Mouse (Mus musculus) embryonic facial prominence, embryonic 15.5 days (tissue): Measurements from ENCODE around the gene Tbl2. TPM values are rescaled to one million over a fixed set of nuclear protein-coding genes. Genes with fewer than 3 reads are reported as not detected.

ENCODE experiments used
- microRNA-seq: library from miRNA; unstranded; fragments of <30 nt; microRNA quantifications from one replicate; pipeline ENCODE4, GENCODE M21; 2016; ENCODE audit warnings: borderline number of aligned reads
- polyA plus RNA-seq: library from polyadenylated mRNA; unstranded; fragments of >200 nt; fragmentation: Nextera tagmentation; extraction: Ambion mirVana; gene quantifications from 2 replicates; pipeline ENCODE4 v1.2.1, GENCODE M21; 2015

Tbl2 gene
- polyA plus RNA-seq, 1 experiment from 2014 or later, result 25.9 TPM

Small RNA genes lying within 50 kb of the gene (microRNA-seq; reads per million reads assigned to microRNA genes)
- not detected for gene Gm25315

Other genes with a start within 250 kb of the Tbl2 start
- gene Tmem270, start 242.9 kb upstream of the Tbl2 start, polyA plus RNA-seq, result not detected in 2 replicates
- gene Cldn13, start 234.1 kb upstream of the Tbl2 start, polyA plus RNA-seq, result 0.16 TPM in 1 of 2 replicates, not detected in the other
- 20.1 and 20.4 TPM in 2 replicates for gene Mettl27, start 217.3 kb upstream of the Tbl2 start, polyA plus RNA-seq
- gene Cldn4, start 202.7 kb upstream of the Tbl2 start, polyA plus RNA-seq, result 40.7 and 52.1 TPM in 2 replicates
- 39.7 and 50.9 TPM in 2 replicates for gene Cldn3, start 163.4 kb upstream of the Tbl2 start, polyA plus RNA-seq
- gene Abhd11, start 140.5 kb upstream of the Tbl2 start, polyA plus RNA-seq, result 66.0 and 68.9 TPM in 2 replicates
- 16.2 and 19.7 TPM in 2 replicates for gene Stx1a, start 126.2 kb upstream of the Tbl2 start, polyA plus RNA-seq
- gene Dnajc30, start 85.5 kb upstream of the Tbl2 start, polyA plus RNA-seq, result 32.9 and 36.3 TPM in 2 replicates
- gene Bud23, start 84.7 kb upstream of the Tbl2 start, polyA plus RNA-seq, result 102 and 115 TPM in 2 replicates
- 12.6 and 12.9 TPM in 2 replicates for gene Vps37d, start 71.4 kb upstream of the Tbl2 start, polyA plus RNA-seq
- 0.80 and 1.4 TPM in 2 replicates for gene Mlxipl, start 59.8 kb upstream of the Tbl2 start, polyA plus RNA-seq
- 48.9 and 51.2 TPM in 2 replicates for gene Bcl7b, start 18.6 kb downstream of the Tbl2 start, polyA plus RNA-seq
- 36.2 and 42.4 TPM in 2 replicates for gene Baz1b, start 37.6 kb downstream of the Tbl2 start, polyA plus RNA-seq
- gene Fzd9, start 101.6 kb downstream of the Tbl2 start, polyA plus RNA-seq, result 16.0 and 16.2 TPM in 2 replicates
- gene Fkbp6, start 200.4 kb downstream of the Tbl2 start, polyA plus RNA-seq, result not detected in 2 replicates
- not detected in 2 replicates for gene Trim50, start 203.6 kb downstream of the Tbl2 start, polyA plus RNA-seq
- gene Nsun5, start 220.3 kb downstream of the Tbl2 start, polyA plus RNA-seq, result 37.8 and 38.2 TPM in 2 replicates
- gene Pom121, start 244.9 kb downstream of the Tbl2 start, polyA plus RNA-seq, result 12.7 and 13.5 TPM in 2 replicates